Mouse (Mus musculus): Measurements from ENCODE around the gene Caln1.

DNA sequence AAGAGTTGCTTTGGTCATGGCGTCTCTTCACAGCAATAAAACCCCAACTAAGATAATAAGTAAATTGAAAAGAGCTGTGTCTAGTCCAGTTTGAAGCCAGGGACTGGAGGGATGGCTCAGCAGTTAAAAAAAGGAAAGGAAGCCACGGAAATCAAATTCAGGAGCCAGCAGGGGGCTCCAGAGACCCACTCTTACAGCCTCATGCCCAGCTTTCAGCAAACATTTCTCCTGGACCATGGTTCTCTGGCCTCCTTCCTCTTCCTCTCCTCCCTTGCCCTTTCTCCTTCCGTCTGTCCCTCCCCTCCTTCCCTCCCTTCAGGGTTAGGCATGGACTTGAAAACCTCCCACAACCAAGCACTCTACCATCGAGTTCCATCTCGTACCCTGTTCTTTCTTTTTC, 493.0 kb downstream of the Caln1 start:
- TF ChIP-seq POLR2A (IDR thresholded peaks at IDR 0.05; ENCODE audit: insufficient read depth, low read depth, low read length), result no peak
- peak; percentile 44 for TF ChIP-seq CTCF (IDR thresholded peaks at IDR 0.05; ENCODE audit: insufficient read depth, low read depth, low read length)

All from olfactory bulb, adult 2 months (tissue).